Mouse (Mus musculus) forebrain, embryonic 10.5 days (tissue): Measurements from ENCODE around the gene Defb10. TPM values are rescaled to one million over a fixed set of nuclear protein-coding genes. Genes with fewer than 3 reads are reported as not detected.
"Not testable (repeated sequence)": the region's sequence is repeated elsewhere in the genome, so short reads cannot be mapped to it uniquely, and the experiment has no call there.

Experiments
- DNase-seq: peaks from one replicate; pipeline ENCODE4 v3.0.0-alpha.2; 2017; ENCODE audit warnings: low spot score; ENCODE audit errors: extremely low spot score
- H3K27ac ChIP-seq: fragments of 300-500 bp; sonication (generic); 2 replicates; pipeline ENCODE4 v1.5.1; 2016; ENCODE audit warnings: mild to moderate bottlenecking
- H3K27me3 ChIP-seq: fragments of 300-500 bp; sonication (generic); 2 replicates; pipeline ENCODE4 v1.6.1; 2016; ENCODE audit warnings: mild to moderate bottlenecking; ENCODE audit not compliant: poor library complexity, severe bottlenecking
- H3K36me3 ChIP-seq: fragments of 300-500 bp; sonication (generic); replicated peaks from 2 replicates; pipeline ENCODE4 v1.6.1; 2016; ENCODE audit warnings: mild to moderate bottlenecking, moderate library complexity
- H3K4me1 ChIP-seq: fragments of 300-500 bp; sonication (generic); 2 replicates; pipeline ENCODE4 v1.6.1; 2016
- H3K4me3 ChIP-seq: fragments of 300-500 bp; sonication (generic); 2 replicates; pipeline ENCODE4 v1.5.1; 2016; ENCODE audit warnings: mild to moderate bottlenecking, moderate library complexity
- H3K9me3 ChIP-seq: fragments of 300-500 bp; sonication (generic); 2 replicates; pipeline ENCODE4 v1.6.1; 2016; ENCODE audit warnings: mild to moderate bottlenecking, moderate library complexity
- WGBS: fragments of 180-500 bp; shearing (Covaris S2); methylation state at CpG from one replicate; pipeline ENCODE4 v1.1.7; 2016; 5-methylcytosine and 5-hydroxymethylcytosine counted together
- polyA plus RNA-seq: library from polyadenylated mRNA; unstranded; fragments of >200 nt; fragmentation: Nextera tagmentation; extraction: Ambion mirVana; gene quantifications from 2 replicates; pipeline ENCODE4 v1.2.1, GENCODE M21; 2016

Gene Defb10
- polyA plus RNA-seq = not detected in 2 replicates

GRCm38 (mm10) chr8:21858586-21858985 lies at the start of gene Defb10:
Defb10 (plus strand) TSS chr8:21858901.
- not testable (repeated sequence) for H3K4me1 ChIP-seq, H3K9me3 ChIP-seq, H3K27me3 ChIP-seq, H3K36me3 ChIP-seq, H3K27ac ChIP-seq, H3K4me3 ChIP-seq, DNase-seq
- 19% methylated on average over 1 of the region's 1 CpGs for WGBS

- H3K36me3 ChIP-seq, H3K27ac ChIP-seq, H3K4me3 ChIP-seq, H3K27me3 ChIP-seq, H3K9me3 ChIP-seq, H3K4me1 ChIP-seq, DNase-seq: not testable (repeated sequence)
Measured at GRCm38 (mm10) chr8:21885321-21885720, 26.6 kb downstream of the Defb10 start, which contains the start of gene Defb9. Defb9 (minus strand) TSS chr8:21885421.

DNA sequence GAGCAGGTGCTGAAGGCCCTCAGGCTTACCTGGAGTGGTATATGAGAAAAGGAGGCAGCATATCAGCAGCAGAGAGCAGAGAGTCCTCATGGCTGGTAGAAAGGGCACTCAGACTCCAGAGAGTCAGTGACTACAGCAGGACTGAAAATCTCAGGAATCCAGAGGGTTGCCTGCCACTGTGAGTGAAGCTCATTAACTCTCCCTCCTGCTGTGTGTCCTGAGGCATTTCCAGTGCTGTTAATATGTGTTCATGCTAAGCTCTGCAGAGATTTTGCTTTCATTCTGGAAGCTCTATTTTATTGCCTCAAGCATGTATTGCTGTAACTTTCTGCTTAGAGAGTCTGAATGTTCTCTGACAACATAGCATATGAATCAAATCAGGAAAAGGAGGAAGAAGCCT lies 47.6 kb downstream of the Defb10 start, which contains the start of gene Defb11:
Gene Defb11, minus strand, starts transcription at position 123 of the 400 bp plus-strand sequence.
- H3K9me3 ChIP-seq, H3K4me3 ChIP-seq, H3K36me3 ChIP-seq, DNase-seq, H3K27me3 ChIP-seq, H3K4me1 ChIP-seq: not testable (repeated sequence)
- peak within 1 kb of the TSS; percentile 8; the same call in 1 of the 2 replicates for H3K27ac ChIP-seq

Other genes with a start within 250 kb of the Defb10 start
- gene Defa26, start 240.7 kb upstream of the Defb10 start, polyA plus RNA-seq = not detected in 2 replicates
- not detected in 2 replicates for gene Defa17, start 203.1 kb upstream of the Defb10 start, polyA plus RNA-seq
- gene Defa34, start 193.1 kb upstream of the Defb10 start, polyA plus RNA-seq = not detected in 2 replicates
- gene AY761184, start 155.3 kb upstream of the Defb10 start, polyA plus RNA-seq = not detected in 2 replicates
- gene Defa24, start 124.4 kb upstream of the Defb10 start, polyA plus RNA-seq = not detected in 2 replicates
- not detected in 2 replicates for gene Defb50, start 35.4 kb upstream of the Defb10 start, polyA plus RNA-seq
- gene Defb2, start 19.0 kb upstream of the Defb10 start, polyA plus RNA-seq = not detected in 2 replicates
- gene Defb9, start 26.5 kb downstream of the Defb10 start, polyA plus RNA-seq = not detected in 2 replicates
- not detected in 2 replicates for gene Defb11, start 47.5 kb downstream of the Defb10 start, polyA plus RNA-seq
- not detected in 2 replicates for gene Defb15, start 73.8 kb downstream of the Defb10 start, polyA plus RNA-seq
- gene Defb35, start 79.5 kb downstream of the Defb10 start, polyA plus RNA-seq = not detected in 2 replicates
- not detected in 2 replicates for gene Defb13, start 87.9 kb downstream of the Defb10 start, polyA plus RNA-seq
- gene Fam90a1a, start 99.8 kb downstream of the Defb10 start, polyA plus RNA-seq = not detected in 2 replicates
- gene Ccdc70, start 110.9 kb downstream of the Defb10 start, polyA plus RNA-seq = not detected in 2 replicates
- gene Atp7b, start 201.4 kb downstream of the Defb10 start, polyA plus RNA-seq = 2.3 and 2.7 TPM in 2 replicates
- 34.6 and 41.6 TPM in 2 replicates for gene Alg11, start 201.8 kb downstream of the Defb10 start, polyA plus RNA-seq